Mouse (Mus musculus): ENCODE measurements around the gene Anapc15. TPM values are rescaled to one million over a fixed set of nuclear protein-coding genes. Genes with fewer than 3 reads are reported as not detected.

Anapc15 gene
- polyA plus RNA-seq, 1 experiment from 2014 or later, result 36.3 TPM

DNA sequence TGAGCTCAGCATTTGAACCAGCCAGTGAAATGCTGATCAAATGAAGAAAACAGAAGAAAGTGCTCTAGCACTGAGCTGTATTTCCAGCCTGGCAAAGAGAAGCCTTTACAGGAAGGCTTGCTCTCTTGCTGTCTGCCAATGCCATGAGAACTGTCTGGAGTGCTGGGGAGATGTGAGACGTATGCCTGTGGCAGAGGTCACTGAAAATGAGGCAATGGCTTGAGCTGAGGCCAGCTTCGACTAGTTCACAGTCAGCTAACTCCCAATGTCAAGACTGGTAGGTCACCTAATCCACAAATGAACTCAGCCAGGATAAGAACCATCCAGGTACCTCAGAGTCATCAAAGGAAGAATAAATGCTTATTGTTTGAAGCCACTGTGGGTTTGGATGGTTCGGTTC lies 64.6 kb downstream of the Anapc15 start:
- H3K27ac ChIP-seq (ENCODE audit: low read length), result no peak overlapping the region

DNA sequence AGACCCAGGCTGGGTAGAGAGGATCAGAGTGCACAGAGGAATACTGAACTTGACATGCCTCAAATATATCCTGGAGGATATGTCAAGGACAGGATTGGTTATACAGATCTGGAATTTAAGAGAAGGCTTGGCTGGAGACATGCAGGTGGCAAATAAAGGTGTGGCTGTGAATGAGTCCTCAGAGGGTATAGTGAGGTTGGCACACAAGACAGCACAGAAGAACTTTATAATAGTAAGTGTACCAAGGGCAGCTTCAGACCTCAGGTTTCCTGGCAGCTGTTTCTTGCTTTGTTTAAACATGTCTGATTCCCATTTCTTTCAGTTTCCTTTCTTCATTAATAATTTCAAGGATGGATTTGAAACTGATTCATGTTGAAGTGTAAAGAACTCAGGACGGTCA lies 69.0 kb downstream of the Anapc15 start:
- whole genome bisulfite sequencing (ENCODE audit: insufficient replicate concordance), result 76% methylated on average over 1 of the region's 1 CpGs
- H3K9ac ChIP-seq (ENCODE audit: low read depth, low read length), result no peak overlapping the region
- ATAC-seq (ENCODE audit: low read depth), result no peak
- H3K4me3 ChIP-seq (ENCODE audit: low read depth, low read length), result 0 out of 2 replicates have a peak overlapping the region, but pooled peaks have one; percentile 25
- H3K27ac ChIP-seq (ENCODE audit: low read length), result no peak overlapping the region
- peak overlapping the region; percentile 91 for H3K4me2 ChIP-seq (ENCODE audit: low read depth, low read length)
- no peaks in the 10 kb centered on the region for H3K27me3 ChIP-seq (ENCODE audit: control insufficient read depth, insufficient read depth, low read depth, low read length)
- peaks cover 31% of the 10 kb centered on the region for H3K4me1 ChIP-seq (ENCODE audit: control insufficient read depth, low read depth, low read length)
- no peaks in the 10 kb centered on the region for H3K36me3 ChIP-seq (ENCODE audit: control insufficient read depth, insufficient read depth)
- H3K9me3 ChIP-seq (replicated peaks; ENCODE audit: control insufficient read depth, low read length), result no peaks in the 10 kb centered on the region

More for the DNA sequence above, 64.6 kb downstream of the Anapc15 start:
- H3K9me3 ChIP-seq (replicated peaks; ENCODE audit: control insufficient read depth, low read length), result no peaks in the 10 kb centered on the region
- H3K36me3 ChIP-seq (ENCODE audit: control insufficient read depth, insufficient read depth), result no peaks in the 10 kb centered on the region
- no peak overlapping the region for H3K9ac ChIP-seq (ENCODE audit: low read depth, low read length)
- H3K4me1 ChIP-seq (ENCODE audit: control insufficient read depth, low read depth, low read length), result peaks cover 6% of the 10 kb centered on the region
- 70% methylated on average over 3 of the region's 3 CpGs for WGBS (ENCODE audit: insufficient replicate concordance)
- no peaks in the 10 kb centered on the region for H3K27me3 ChIP-seq (ENCODE audit: control insufficient read depth, insufficient read depth, low read depth, low read length)
- H3K4me3 ChIP-seq (ENCODE audit: low read depth, low read length), result no peak overlapping the region
- ATAC-seq (ENCODE audit: low read depth), result no peak
- H3K4me2 ChIP-seq (ENCODE audit: low read depth, low read length), result no peak overlapping the region

GRCm38 (mm10) chr7:101933300-101933699 lies 69.8 kb downstream of the Anapc15 start:
- Histone ChIP-seq H3K27ac (ENCODE audit: low read length) (peak overlapping the region; percentile 93), H3K9ac (ENCODE audit: low read depth, low read length) (peak overlapping the region; percentile 77), H3K9me3 (replicated peaks; ENCODE audit: control insufficient read depth, low read length) (no peaks in the 10 kb centered on the region), H3K4me1 (ENCODE audit: control insufficient read depth, low read depth, low read length) (peaks cover 31% of the 10 kb centered on the region), H3K4me2 (ENCODE audit: low read depth, low read length) (peak overlapping the region; percentile 91), H3K27me3 (ENCODE audit: control insufficient read depth, insufficient read depth, low read depth, low read length) (no peaks in the 10 kb centered on the region), H3K4me3 (ENCODE audit: low read depth, low read length) (peak overlapping the region; percentile 81), H3K36me3 (ENCODE audit: control insufficient read depth, insufficient read depth) (no peaks in the 10 kb centered on the region)
- 3% methylated on average over 15 of the region's 15 CpGs for WGBS (ENCODE audit: insufficient replicate concordance)
- ATAC-seq (ENCODE audit: low read depth), result peak; percentile 27

GRCm38 (mm10) chr7:101933751-101934240 lies 70.3 kb downstream of the Anapc15 start, which contains the start of the genes Lrrc51 and Numa1:
Lrrc51 (minus strand) TSS chr7:101933895.
Numa1 (plus strand) TSS chr7:101934111.
- Histone ChIP-seq H3K4me3 (ENCODE audit: low read depth, low read length) (peak within 1 kb of the TSS; percentile 81), H3K9ac (ENCODE audit: low read depth, low read length) (peak within 1 kb of the TSS; percentile 89), H3K27ac (ENCODE audit: low read length) (peak within 1 kb of the TSS; percentile 93), H3K36me3 (ENCODE audit: control insufficient read depth, insufficient read depth) (no peaks in the 10 kb centered on the region), H3K4me2 (ENCODE audit: low read depth, low read length) (peak within 1 kb of the TSS; percentile 91), H3K27me3 (ENCODE audit: control insufficient read depth, insufficient read depth, low read depth, low read length) (no peaks in the 10 kb centered on the region), H3K4me1 (ENCODE audit: control insufficient read depth, low read depth, low read length) (peaks cover 31% of the 10 kb centered on the region), H3K9me3 (replicated peaks; ENCODE audit: control insufficient read depth, low read length) (no peaks in the 10 kb centered on the region)
- peak; percentile 97 for ATAC-seq (ENCODE audit: low read depth)
- under 1% methylated on average over 40 of the region's 40 CpGs for WGBS (ENCODE audit: insufficient replicate concordance)

DNA sequence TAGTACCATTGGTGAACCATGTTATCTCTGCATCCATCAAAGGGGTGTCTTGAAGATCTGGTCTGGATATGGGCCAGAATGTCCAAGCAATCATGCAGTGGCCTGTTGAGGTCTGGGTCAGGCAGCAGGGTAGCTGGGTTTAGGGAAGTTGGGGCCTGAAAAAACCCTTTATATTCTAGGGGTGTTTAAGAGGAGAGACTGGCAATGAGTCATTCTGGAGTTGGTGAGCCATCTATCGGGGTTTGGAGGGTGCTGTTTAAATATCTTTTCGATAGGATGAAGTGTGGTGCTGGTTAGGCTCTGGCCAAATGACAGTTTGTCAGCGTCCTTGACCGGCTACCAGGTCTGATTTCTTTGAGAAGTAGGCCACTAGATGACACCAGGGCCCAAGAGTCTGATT lies 72.4 kb downstream of the Anapc15 start:
- no peak for ATAC-seq (ENCODE audit: low read depth)
- Histone ChIP-seq H3K4me3 (ENCODE audit: low read depth, low read length) (peak overlapping the region; percentile 81), H3K4me1 (ENCODE audit: control insufficient read depth, low read depth, low read length) (peaks cover 31% of the 10 kb centered on the region), H3K4me2 (ENCODE audit: low read depth, low read length) (peak overlapping the region; percentile 68), H3K27me3 (ENCODE audit: control insufficient read depth, insufficient read depth, low read depth, low read length) (no peaks in the 10 kb centered on the region), H3K9ac (ENCODE audit: low read depth, low read length) (peak overlapping the region; percentile 89), H3K27ac (ENCODE audit: low read length) (0 out of 2 replicates have a peak overlapping the region, but pooled peaks have one; percentile 26), H3K36me3 (ENCODE audit: control insufficient read depth, insufficient read depth) (no peaks in the 10 kb centered on the region; the same call in 1 of the 2 replicates), H3K9me3 (replicated peaks; ENCODE audit: control insufficient read depth, low read length) (no peaks in the 10 kb centered on the region)
- WGBS (ENCODE audit: insufficient replicate concordance), result 87% methylated on average over 4 of the region's 4 CpGs

GRCm38 (mm10) chr7:101936996-101937395 lies 73.5 kb downstream of the Anapc15 start:
- no peak overlapping the region for H3K4me3 ChIP-seq (ENCODE audit: low read depth, low read length)
- H3K9ac ChIP-seq (ENCODE audit: low read depth, low read length), result no peak overlapping the region
- H3K36me3 ChIP-seq (ENCODE audit: control insufficient read depth, insufficient read depth), result no peaks in the 10 kb centered on the region; the same call in 1 of the 2 replicates
- WGBS (ENCODE audit: insufficient replicate concordance), result 84% methylated on average over 4 of the region's 4 CpGs
- H3K27ac ChIP-seq (ENCODE audit: low read length), result no peak overlapping the region
- H3K4me1 ChIP-seq (ENCODE audit: control insufficient read depth, low read depth, low read length), result peaks cover 36% of the 10 kb centered on the region
- no peaks in the 10 kb centered on the region for H3K27me3 ChIP-seq (ENCODE audit: control insufficient read depth, insufficient read depth, low read depth, low read length)
- H3K4me2 ChIP-seq (ENCODE audit: low read depth, low read length), result no peak overlapping the region
- ATAC-seq (ENCODE audit: low read depth), result no peak
- H3K9me3 ChIP-seq (replicated peaks; ENCODE audit: control insufficient read depth, low read length), result no peaks in the 10 kb centered on the region

DNA sequence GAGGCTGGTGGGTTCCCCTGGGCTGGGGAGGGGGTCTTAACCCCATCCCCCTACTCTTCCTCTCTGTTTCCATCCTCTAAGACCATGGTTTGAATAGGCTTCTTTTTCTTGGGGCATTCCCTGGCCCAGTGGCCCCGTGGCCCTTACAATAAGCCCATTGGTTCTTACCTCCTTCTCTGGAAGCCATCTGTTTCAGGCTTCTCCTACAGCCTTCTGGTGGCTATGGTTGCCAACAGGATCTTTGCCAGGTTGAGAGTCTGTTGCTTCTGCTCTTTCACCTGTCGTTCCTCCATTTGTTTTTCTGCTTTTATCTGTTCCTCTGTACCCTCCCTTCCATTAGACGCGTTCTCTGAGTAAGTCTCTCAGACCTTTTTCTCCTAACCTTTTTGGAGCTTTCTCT lies 74.1 kb downstream of the Anapc15 start:
- H3K4me1 ChIP-seq (ENCODE audit: control insufficient read depth, low read depth, low read length), result peaks cover 33% of the 10 kb centered on the region

DNA sequence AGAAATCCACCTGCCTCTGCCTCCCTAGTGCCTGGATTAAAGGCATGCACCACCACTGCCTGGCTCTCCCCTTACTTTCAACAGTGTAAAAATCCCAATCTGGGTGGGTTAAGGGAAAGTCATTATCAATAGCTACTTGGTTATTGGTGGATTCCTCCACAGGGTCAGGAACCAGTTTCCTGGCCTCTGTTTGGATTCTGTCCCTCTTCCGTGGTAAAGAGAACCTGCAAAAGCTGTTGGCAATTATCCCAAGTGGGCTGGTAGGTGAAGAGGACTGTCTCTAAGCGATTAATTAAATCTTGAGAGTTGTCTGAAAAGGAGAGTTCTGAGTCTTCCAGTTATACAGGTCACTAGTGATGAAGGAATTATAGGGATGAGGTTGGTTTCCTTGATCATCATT lies 74.8 kb downstream of the Anapc15 start:
- no peak for ATAC-seq (ENCODE audit: low read depth)
- no peak overlapping the region for H3K27ac ChIP-seq (ENCODE audit: low read length)
- no peak overlapping the region for H3K4me2 ChIP-seq (ENCODE audit: low read depth, low read length)
- 90% methylated on average over 2 of the region's 2 CpGs for WGBS (ENCODE audit: insufficient replicate concordance)
- no peaks in the 10 kb centered on the region for H3K27me3 ChIP-seq (ENCODE audit: control insufficient read depth, insufficient read depth, low read depth, low read length)
- no peak overlapping the region for H3K9ac ChIP-seq (ENCODE audit: low read depth, low read length)
- no peak overlapping the region for H3K4me3 ChIP-seq (ENCODE audit: low read depth, low read length)
- H3K4me1 ChIP-seq (ENCODE audit: control insufficient read depth, low read depth, low read length), result peaks cover 30% of the 10 kb centered on the region
- H3K9me3 ChIP-seq (replicated peaks; ENCODE audit: control insufficient read depth, low read length), result no peaks in the 10 kb centered on the region
- H3K36me3 ChIP-seq (ENCODE audit: control insufficient read depth, insufficient read depth), result no peaks in the 10 kb centered on the region; the same call in 1 of the 2 replicates

More for the DNA sequence above, 74.1 kb downstream of the Anapc15 start:
- Histone ChIP-seq H3K36me3 (ENCODE audit: control insufficient read depth, insufficient read depth) (no peaks in the 10 kb centered on the region; the same call in 1 of the 2 replicates), H3K4me2 (ENCODE audit: low read depth, low read length) (no peak overlapping the region), H3K27ac (ENCODE audit: low read length) (no peak overlapping the region), H3K27me3 (ENCODE audit: control insufficient read depth, insufficient read depth, low read depth, low read length) (no peaks in the 10 kb centered on the region), H3K9ac (ENCODE audit: low read depth, low read length) (no peak overlapping the region), H3K9me3 (replicated peaks; ENCODE audit: control insufficient read depth, low read length) (no peaks in the 10 kb centered on the region), H3K4me3 (ENCODE audit: low read depth, low read length) (no peak overlapping the region)
- 90% methylated on average over 4 of the region's 4 CpGs for WGBS (ENCODE audit: insufficient replicate concordance)
- no peak for ATAC-seq (ENCODE audit: low read depth)

GRCm38 (mm10) chr7:101939758-101940157 lies 76.2 kb downstream of the Anapc15 start:
- 83% methylated on average over 4 of the region's 4 CpGs for WGBS (ENCODE audit: insufficient replicate concordance)
- peaks cover 30% of the 10 kb centered on the region for H3K4me1 ChIP-seq (ENCODE audit: control insufficient read depth, low read depth, low read length)

More at GRCm38 (mm10) chr7:101939758-101940157, 76.2 kb downstream of the Anapc15 start:
- H3K4me3 ChIP-seq (ENCODE audit: low read depth, low read length), result no peak overlapping the region
- no peaks in the 10 kb centered on the region; the same call in 1 of the 2 replicates for H3K36me3 ChIP-seq (ENCODE audit: control insufficient read depth, insufficient read depth)
- H3K9me3 ChIP-seq (replicated peaks; ENCODE audit: control insufficient read depth, low read length), result no peaks in the 10 kb centered on the region
- ATAC-seq (ENCODE audit: low read depth), result no peak
- H3K27me3 ChIP-seq (ENCODE audit: control insufficient read depth, insufficient read depth, low read depth, low read length), result no peaks in the 10 kb centered on the region
- H3K27ac ChIP-seq (ENCODE audit: low read length), result no peak overlapping the region
- H3K4me2 ChIP-seq (ENCODE audit: low read depth, low read length), result no peak overlapping the region
- no peak overlapping the region for H3K9ac ChIP-seq (ENCODE audit: low read depth, low read length)
